Mouse (Mus musculus) adipose tissue, adult 10 weeks (tissue): Measurements from ENCODE around the gene 0610030E20Rik. TPM values are rescaled to one million over a fixed set of nuclear protein-coding genes. Genes with fewer than 3 reads are reported as not detected.

ENCODE experiments used
- polyA plus RNA-seq: library from polyadenylated mRNA; stranded (reverse); fragments of 350-450 nt; fragmentation: Illumina TruSeq; extraction: RNeasy Lipid Tissue Mini Kit (QIAGEN cat#74804); gene quantifications from one replicate; pipeline ENCODE4 v1.2.3, GENCODE M21; 2014; ENCODE audit warnings: low read depth, low replicate concordance

Gene 0610030E20Rik
- polyA plus RNA-seq = 27.9 TPM

DNA sequence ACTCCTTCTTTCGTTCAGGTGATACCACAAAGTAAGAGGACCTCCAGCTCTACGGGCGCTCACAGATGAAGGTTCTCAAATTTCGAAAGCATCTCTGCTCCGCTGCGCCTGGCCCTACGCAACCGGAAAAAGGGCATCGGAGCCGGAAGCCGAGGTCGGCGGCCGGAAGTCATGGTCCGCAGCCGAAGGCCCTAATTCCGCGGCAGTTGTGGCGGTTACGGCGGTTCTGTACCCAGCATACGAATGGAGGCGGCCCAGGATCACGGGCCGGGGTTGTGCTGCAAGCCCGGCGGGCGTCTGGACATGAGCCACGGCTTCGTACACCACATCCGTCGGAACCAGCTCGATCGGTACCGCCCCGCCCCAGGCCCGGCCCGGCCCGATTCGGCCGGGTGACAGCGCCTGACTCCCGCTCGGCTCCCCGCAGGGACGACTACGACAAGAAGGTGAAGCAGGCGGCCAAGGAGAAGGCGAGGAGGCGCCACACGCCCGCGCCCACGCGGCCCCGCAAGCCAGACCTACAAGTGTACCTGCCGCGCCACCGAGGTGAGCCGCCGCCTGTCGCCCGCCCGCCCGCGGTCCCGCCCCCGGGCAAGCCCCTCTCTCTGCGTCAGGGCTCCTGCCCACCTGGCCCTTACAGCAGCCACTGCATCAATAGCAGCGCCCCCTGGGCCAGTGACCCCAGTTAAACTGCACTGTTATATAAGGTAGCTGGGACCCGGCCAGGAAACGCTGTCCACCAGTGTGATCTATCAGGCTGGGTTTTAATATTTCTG is at the start of gene 0610030E20Rik:
0610030E20Rik (plus strand) TSS at position 152 of the 776 bp plus-strand sequence.

GRCm38 (mm10) chr6:72345074-72345567 is 2.0 kb upstream of the 0610030E20Rik start, which contains the start of gene Usp39:
Gene Usp39, minus strand, starts transcription at chr6:72345184.

DNA sequence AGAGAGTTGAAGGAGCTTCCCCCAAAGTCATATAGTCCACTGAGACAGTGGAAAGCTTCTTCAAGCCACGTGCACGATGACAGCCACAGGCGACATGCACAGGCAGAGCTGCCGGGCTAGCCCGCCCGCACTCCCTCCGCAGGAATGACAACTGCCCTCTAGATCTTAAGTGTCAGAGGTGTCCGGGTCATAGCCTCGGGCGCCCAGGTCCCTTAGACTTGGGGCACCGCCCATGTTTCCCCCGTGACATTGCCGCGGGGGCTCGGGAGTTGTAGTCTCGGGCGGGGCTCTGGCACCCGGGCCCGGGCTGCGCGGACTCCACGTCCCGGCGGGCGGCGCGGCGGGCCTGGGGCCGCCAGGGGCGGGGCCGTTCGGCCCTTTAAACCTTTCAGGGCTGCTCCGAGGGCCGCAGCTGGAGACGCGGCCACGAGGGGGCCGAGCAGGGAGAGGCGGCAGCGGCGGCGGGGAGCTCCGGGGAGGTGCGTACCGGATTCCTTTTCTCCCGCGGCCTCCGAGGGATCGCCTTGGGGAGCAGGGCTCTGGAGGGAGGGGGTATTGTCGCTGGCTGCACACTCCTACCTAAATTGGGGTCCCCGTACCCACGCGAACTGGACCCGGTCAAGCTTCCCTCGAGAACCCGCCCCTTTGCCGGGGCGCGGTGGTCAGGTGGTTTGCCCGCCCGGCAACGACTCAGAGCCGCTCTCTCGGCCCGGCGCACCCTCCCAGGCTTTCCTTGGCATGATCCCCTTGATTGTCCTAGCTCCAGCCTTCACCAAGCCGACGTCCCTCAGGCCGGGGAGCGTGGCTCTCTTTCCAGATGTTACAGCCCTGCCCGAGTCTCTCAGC is 8.2 kb downstream of the 0610030E20Rik start, which contains the start of gene Tmem150a:
Tmem150a (plus strand) TSS at position 382 of the 846 bp plus-strand sequence.

DNA sequence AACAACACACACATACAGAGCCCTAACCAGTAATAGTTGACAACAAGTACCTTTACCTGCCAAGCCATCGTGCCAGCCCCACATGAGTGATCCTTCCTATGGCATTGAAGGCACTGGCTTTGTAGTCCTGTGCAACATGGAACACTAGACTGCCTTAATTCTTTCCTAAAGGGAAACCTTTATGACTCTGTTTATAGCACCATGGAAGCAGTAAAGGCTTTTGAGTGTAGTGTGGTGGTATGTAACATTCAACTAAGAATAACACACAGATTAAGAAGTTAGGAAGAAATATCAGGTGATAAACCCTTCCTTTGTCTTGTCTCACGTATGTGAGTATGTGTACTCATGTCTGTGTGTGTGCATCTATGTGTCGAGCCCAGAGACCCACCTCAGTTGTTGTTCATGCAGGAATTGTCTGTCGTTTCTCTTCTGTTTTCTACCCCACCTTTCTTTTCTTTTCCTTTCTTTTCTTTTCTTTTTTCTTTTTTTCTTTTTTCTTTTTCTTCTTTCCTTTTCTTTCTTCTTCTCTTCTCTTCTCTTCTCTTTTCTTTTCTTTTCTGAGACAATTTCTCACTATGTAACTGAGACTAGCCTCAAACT is 19.8 kb downstream of the 0610030E20Rik start, which contains the start of gene Rnf181:
Rnf181 (minus strand) TSS at position 113 of the 600 bp plus-strand sequence.

GRCm38 (mm10) chr6:72380131-72380770 is 33.1 kb downstream of the 0610030E20Rik start, which contains the start of gene Vamp5:
Gene Vamp5, minus strand, starts transcription at chr6:72380468.

DNA sequence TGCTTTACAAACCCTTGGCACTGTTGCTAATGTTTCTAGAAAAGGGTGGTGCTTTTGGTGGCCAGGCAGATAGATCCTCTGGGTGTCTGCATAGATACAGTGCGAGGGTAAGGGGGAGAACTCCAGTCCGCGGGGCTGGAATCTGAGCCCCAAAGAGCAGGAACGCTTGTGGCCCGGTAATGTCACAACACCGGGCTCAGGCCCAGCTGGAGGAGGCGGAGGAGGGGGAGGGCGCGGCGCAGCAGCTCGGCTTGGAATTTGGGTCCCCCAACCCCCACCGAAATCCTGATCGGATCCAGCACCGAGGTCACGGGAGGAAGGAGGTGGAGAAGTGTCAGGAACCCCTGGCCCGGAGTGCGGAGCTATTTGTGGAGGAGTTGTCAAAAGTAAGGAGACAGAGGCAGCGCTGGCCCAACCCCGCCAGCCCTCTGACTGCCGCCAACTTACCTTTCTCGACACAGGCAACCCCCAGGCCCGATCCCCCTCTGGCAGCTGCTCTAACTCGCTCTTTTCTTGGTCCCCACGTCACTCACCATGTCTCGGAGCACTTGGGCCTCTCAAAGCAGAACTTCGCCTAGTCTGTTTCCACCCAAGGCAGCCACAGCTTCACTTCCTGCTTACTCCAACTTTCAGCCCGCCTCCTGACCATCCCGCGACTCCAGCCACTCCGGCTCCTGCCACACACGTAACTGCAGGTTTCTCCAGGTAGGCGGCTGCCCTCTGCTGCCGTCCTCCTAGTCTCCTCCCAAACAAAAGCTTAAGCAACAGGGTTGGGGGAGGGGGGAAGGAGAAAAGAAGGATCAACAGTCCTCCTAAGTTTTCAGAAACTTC is 43.0 kb downstream of the 0610030E20Rik start, which contains the start of gene Vamp8:
Vamp8 (minus strand) TSS at position 763 of the 831 bp plus-strand sequence.

Other genes with a start within 250 kb of the 0610030E20Rik start
- 7.0 TPM for gene St3gal5, start 249.7 kb upstream of the 0610030E20Rik start, polyA plus RNA-seq
- 7.1 TPM for gene Atoh8, start 111.7 kb upstream of the 0610030E20Rik start, polyA plus RNA-seq
- not detected for gene Sftpb, start 42.7 kb upstream of the 0610030E20Rik start, polyA plus RNA-seq
- 27.8 TPM for gene Usp39, start 2.1 kb upstream of the 0610030E20Rik start, polyA plus RNA-seq
- gene Tmem150a, start 8.1 kb downstream of the 0610030E20Rik start, polyA plus RNA-seq = 12.6 TPM
- 217 TPM for gene Rnf181, start 19.6 kb downstream of the 0610030E20Rik start, polyA plus RNA-seq
- 19.0 TPM for gene Vamp5, start 33.2 kb downstream of the 0610030E20Rik start, polyA plus RNA-seq
- 188 TPM for gene Vamp8, start 43.4 kb downstream of the 0610030E20Rik start, polyA plus RNA-seq
- 23.4 TPM for gene Ggcx, start 67.0 kb downstream of the 0610030E20Rik start, polyA plus RNA-seq
- gene Mat2a, start 92.2 kb downstream of the 0610030E20Rik start, polyA plus RNA-seq = 261 TPM
- 3.7 TPM for gene Sh2d6, start 174.4 kb downstream of the 0610030E20Rik start, polyA plus RNA-seq
- 196 TPM for gene Capg, start 197.1 kb downstream of the 0610030E20Rik start, polyA plus RNA-seq